Mouse (Mus musculus): ENCODE measurements around the gene Rpl10a. TPM values are rescaled to one million over a fixed set of nuclear protein-coding genes. Genes with fewer than 3 reads are reported as not detected.
A peak's percentile ranks its signal among the peaks of the same experiment; 100 is the strongest.
"Not testable (repeated sequence)": the region's sequence is repeated elsewhere in the genome, so short reads cannot be mapped to it uniquely, and the experiment has no call there.

Gene Rpl10a
- total RNA-seq, 2 experiments from 2014 or later: 1,170 to 3,438 TPM

DNA sequence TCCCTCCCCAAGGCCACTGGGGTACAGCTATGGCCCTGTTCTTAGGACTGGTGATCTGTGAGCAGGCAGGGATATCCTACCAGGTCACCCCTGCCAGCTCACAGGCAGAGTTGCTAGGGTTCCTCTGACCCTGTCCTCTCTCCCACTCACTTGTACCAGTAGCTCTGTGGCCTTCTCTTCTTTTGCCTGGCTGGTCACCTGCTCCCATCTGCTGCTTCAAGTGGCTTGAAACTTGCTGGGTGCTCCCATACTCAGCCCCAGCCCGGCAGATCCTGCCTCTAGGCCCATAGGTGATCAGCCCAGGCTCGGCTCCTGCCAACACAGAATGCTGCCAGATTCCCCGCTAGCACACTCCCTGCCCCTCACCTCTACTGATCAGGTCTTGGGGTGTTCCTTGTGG is 27.4 kb upstream of the Rpl10a start:
- ATAC-seq (replicated peaks; ENCODE audit: low FRiP score, low TSS enrichment, poor library complexity, severe bottlenecking): no peak

DNA sequence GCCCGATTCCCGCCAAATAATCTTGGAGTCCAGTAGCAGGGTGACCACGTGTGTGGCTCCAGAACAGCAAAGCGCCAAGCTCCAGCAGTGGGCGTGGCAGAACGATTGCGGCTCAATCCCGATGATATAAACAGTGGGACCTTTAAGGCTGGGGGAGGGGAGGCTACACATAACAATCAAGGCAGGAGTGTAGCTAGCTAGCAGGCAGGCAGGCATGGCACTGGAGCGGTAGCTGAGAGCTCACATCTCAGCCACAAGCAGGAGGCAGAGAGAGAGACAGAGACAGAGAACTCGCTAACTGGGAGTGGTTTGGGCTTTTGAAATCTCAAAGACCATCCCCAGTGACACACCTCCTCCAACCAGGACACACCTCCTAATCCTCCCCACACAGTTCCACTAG is 23.1 kb upstream of the Rpl10a start:
- ATAC-seq (replicated peaks; ENCODE audit: low FRiP score, low TSS enrichment, poor library complexity, severe bottlenecking): no peak

DNA sequence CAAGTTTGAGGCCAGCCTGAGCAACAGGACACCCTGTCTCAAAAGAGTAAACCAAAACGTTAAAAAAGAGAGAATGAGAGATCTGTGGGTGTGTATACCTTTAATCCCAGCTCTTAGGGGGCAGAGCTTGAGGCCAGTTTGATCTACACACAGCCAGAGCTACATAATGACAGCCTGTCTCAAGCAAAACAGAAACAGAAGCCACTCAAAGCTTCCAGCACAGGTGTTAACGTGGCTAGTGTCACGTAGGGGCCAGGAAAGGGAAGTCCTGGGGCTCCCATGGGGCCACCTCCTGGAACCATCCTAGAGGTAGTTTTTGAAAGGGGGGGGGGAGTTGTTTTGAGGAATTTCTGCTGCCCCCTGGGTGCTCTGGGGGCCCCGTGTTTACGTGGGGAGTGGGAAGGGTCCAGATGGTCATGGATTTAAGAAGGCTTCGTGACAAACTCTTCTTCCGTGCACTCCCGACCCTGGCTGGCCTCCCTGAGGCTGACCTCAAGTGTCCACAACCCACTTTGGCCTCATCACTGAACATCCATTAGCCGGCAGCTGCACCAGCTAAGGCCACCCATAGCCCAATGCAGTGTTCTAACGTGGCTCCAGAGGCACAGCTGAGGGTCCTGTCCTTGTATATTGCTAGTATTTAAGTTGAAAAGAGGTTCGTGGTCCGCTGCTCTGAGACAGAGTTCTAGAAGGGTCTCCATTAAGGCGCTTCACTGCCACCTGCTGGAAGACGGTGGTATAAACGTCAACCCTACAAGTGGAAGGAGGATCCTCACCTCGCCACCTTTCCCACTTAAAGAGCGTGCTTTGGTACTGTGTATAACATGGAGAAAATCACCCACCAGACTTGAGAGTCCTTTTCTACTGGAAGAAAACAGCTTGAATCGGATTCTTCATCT is 19.7 kb upstream of the Rpl10a start:
- ATAC-seq (replicated peaks; ENCODE audit: low FRiP score, low TSS enrichment, poor library complexity, severe bottlenecking): peak; percentile 63

- ATAC-seq (replicated peaks; ENCODE audit: low FRiP score, low TSS enrichment, poor library complexity, severe bottlenecking): no peak
Observed at GRCm38 (mm10) chr17:28310831-28311230, 17.4 kb upstream of the Rpl10a start.

GRCm38 (mm10) chr17:28311366-28312132 is 16.7 kb upstream of the Rpl10a start:
- no peak for ATAC-seq (replicated peaks; ENCODE audit: low FRiP score, low TSS enrichment, poor library complexity, severe bottlenecking)

DNA sequence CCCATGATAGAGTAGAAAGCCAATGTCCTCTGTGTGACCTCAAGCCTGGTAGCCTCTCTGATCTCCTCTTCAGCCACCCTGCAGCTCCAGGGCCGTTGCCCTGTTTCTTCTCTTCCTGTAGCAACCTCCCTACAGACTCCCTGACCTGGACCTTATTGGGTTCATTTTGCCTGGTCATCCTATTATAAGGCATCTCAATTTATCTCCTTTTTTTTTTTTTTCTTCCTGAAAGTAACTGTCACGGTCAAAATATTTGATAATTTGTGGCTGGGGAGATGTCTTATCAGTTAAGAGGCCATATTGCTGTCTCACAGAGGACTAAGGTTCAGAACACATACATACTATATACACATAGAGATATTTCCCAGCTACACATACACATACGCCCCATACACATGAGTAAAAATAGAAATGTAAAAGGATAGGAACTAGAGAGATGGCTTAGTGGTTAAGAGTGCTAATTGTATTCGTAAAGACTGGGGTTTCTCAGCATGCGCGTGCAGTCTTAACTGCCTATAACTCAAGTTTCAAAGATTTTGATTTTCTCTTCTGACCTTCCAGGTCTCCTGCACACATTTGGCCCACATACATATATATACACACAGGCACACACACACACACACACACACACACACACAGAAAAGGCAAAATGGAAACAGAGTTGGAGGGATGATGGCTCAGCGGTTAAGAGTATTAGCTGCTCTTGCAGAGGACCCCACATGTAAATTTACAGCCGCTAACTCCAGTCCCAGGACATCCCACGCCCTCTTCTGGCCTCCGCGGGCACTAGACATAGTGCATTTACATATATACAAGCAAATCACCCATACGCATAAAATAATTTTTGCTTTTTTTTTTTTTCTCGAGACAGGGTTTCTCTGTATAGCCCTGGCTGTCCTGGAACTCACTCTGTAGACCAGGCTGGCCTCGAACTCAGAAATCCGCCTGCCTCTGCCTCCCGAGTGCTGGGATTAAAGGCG is 15.7 kb upstream of the Rpl10a start:
- ATAC-seq (replicated peaks; ENCODE audit: low FRiP score, low TSS enrichment, poor library complexity, severe bottlenecking): peak; percentile 38; the same call in 1 of the 2 replicates

GRCm38 (mm10) chr17:28313212-28313879 is 14.9 kb upstream of the Rpl10a start, which contains the start of gene Fance:
Fance (plus strand) TSS chr17:28313519.
- peak; percentile 90 for ATAC-seq (replicated peaks; ENCODE audit: low FRiP score, low TSS enrichment, poor library complexity, severe bottlenecking)

DNA sequence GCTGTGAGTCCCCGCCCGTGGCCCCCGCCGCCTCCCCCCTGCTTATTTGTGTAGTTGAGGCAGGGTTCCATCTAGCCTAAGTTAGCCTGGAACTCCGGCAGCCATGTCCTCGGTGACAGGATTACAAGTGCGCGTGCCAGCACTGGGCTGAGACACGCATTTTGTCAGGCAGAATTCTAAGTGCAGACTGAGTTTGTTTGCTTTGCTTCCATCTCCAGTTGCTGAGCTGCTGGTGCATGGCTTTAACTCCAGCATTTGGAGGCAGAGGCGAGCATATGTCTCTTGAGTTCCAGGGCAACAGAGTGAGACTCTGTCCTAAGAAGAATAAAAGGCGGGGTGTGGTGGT is 14.4 kb upstream of the Rpl10a start:
- ATAC-seq (replicated peaks; ENCODE audit: low FRiP score, low TSS enrichment, poor library complexity, severe bottlenecking): no peak

GRCm38 (mm10) chr17:28315611-28316160 is 12.6 kb upstream of the Rpl10a start:
- no peak for ATAC-seq (replicated peaks; ENCODE audit: low FRiP score, low TSS enrichment, poor library complexity, severe bottlenecking)

DNA sequence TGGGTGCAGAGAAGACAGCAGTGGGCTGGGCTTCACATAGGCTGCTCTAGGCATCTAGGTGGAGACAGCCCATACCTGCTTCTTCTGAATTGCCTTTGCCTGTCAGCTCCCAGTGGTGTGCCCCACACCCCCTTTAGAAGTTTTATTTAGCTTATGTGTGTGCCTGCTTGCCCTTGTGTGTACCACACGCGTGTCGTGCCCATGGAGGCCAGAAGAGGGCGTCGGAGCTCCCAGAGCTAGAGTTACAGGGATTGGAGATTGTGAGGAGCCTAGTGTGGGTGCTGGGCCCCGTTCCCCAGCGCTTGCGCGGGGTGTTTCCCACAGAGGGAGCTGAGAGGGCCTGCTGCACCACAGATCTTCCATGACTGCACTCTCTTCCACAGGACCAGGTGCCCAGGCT is 11.8 kb upstream of the Rpl10a start:
- ATAC-seq (replicated peaks; ENCODE audit: low FRiP score, low TSS enrichment, poor library complexity, severe bottlenecking): no peak

- ATAC-seq (replicated peaks; ENCODE audit: low FRiP score, low TSS enrichment, poor library complexity, severe bottlenecking): no peak
Observed at GRCm38 (mm10) chr17:28317091-28317490, 11.2 kb upstream of the Rpl10a start.

DNA sequence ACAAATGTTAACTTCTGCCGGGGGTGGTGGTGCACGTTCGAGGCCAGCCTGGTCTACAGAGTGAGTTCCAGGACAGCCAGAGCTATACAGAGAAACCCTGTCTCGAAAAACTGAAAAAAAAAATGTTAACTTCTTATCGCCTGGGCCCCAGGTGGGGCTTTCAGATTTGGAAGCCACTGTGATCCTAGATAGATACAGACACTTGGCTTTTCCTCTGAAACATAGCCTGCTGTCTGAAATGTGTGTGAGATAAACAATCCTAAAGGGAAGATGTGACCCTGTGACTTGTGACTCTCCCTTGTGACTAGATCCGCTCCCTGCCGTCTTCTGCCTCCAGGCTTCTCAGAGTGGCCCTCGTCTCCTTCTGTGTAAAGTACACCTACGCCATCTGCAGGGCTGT is 10.5 kb upstream of the Rpl10a start:
- peak; percentile 53 for ATAC-seq (replicated peaks; ENCODE audit: low FRiP score, low TSS enrichment, poor library complexity, severe bottlenecking)

DNA sequence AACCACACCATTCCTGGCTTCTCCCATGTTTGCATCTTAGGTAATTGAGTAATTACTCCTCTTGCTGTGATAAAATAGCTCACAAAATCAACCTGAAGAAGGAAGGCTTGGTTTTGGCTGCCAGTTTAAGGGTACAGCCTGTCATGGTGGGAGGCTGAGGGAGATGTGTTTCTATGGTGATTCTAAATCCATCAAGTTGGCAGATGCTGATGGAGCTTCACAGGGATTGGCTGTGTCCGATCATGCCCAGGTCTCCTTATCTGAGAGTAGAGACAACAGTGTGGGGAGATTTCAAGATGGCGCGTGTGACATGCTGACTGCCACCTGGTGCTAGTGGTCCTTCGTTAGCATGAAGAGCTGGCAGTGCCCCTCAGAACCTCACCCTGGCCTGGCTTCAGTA is 6.6 kb upstream of the Rpl10a start:
- ATAC-seq (replicated peaks; ENCODE audit: low FRiP score, low TSS enrichment, poor library complexity, severe bottlenecking): no peak

- no peak for ATAC-seq (replicated peaks; ENCODE audit: low FRiP score, low TSS enrichment, poor library complexity, severe bottlenecking)
Observed at GRCm38 (mm10) chr17:28323786-28324185, 4.5 kb upstream of the Rpl10a start.

GRCm38 (mm10) chr17:28324416-28324815 is 3.9 kb upstream of the Rpl10a start:
- not testable (repeated sequence) for ATAC-seq (replicated peaks; ENCODE audit: low FRiP score, low TSS enrichment, poor library complexity, severe bottlenecking)

DNA sequence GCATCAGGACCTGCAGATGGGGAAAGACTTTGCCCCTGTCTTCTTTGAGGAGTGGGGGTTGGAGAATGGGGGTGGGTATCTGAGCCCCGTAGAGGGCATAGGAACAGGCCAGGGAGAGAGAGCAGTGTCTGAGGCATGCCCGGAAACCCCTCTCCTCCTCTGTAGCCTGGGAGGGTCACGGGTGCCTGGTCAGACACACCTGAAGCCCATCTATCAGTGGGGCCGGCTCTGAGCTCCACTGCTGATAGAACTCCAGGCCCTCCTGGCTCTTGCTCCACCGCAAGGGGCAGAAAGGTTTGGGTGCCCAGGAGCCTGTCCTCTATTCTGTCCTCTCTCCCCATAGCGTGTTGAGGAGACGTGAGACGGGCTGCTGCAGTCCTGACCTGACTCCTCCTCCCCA is 2.5 kb upstream of the Rpl10a start:
- no peak for ATAC-seq (replicated peaks; ENCODE audit: low FRiP score, low TSS enrichment, poor library complexity, severe bottlenecking)

DNA sequence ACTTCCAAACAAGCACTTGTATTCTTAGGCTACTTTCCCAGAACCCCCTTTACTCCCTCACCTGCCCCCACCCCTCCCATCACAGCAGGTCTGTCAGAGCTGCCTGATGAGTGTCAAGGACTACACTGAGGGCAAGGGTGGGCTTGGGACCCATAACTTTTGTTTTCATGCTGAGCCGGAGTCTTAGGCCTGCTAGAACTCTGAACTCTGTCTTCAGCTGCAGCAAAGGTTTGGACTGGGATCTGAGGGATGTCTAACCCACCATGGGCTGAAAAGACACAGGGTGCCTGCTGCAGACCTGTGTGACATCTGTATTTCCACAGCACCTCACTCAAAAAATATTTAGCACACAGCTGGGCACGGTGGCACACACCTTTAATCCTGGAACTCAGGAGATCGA is 1.3 kb upstream of the Rpl10a start:
- no peak for ATAC-seq (replicated peaks; ENCODE audit: low FRiP score, low TSS enrichment, poor library complexity, severe bottlenecking)

- 0 out of 2 replicates have a peak, but pooled peaks have one; percentile 2 for ATAC-seq (replicated peaks; ENCODE audit: low FRiP score, low TSS enrichment, poor library complexity, severe bottlenecking)
Observed at GRCm38 (mm10) chr17:28327673-28328325, 472 bp upstream of the Rpl10a start.

Measured in megakaryocyte-erythroid progenitor cell, adult 5-6 weeks (primary cell).